Mouse (Mus musculus): Measurements from ENCODE around the gene Armh1.
A peak's percentile ranks its signal among the peaks of the same experiment; 100 is the strongest.

Armh1 gene

GRCm38 (mm10) chr4:117251801-117252316 is at the start of gene Armh1, which contains the start of gene Tmem53:
Gene Armh1, minus strand, starts transcription at chr4:117252125.
Gene Tmem53, plus strand, starts transcription at chr4:117251951.
- DNase-seq = peak; percentile 76 to 80

DNA sequence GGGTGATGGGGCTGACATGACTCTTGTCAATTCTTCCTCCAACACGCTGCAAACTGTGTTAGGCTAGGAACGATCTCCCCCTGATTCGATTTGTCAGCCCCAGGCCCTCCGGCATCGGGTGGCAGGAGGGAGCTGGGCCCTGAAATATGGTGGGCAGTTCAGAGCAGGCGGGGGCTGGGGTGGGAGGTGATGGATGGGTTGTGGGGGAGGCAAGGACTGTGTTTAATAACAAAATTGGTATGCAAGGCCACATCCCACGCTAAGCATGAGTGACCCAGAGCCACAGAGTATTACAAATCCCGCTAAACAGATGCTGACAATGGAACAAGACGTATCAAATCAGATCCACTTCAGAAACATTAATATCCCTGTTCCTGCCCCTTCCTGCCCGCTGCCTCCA is 48.0 kb upstream of the Armh1 start:
- DNase-seq = no peak

GRCm38 (mm10) chr4:117297819-117298218 is 45.9 kb upstream of the Armh1 start:
- no peak for DNase-seq

GRCm38 (mm10) chr4:117296849-117297593 is 45.1 kb upstream of the Armh1 start:
- DNase-seq = no peak

- DNase-seq = no peak
Measured at GRCm38 (mm10) chr4:117291696-117292095, 39.8 kb upstream of the Armh1 start.

- DNase-seq = peak; percentile 76 to 78
Measured at GRCm38 (mm10) chr4:117288927-117289801, 37.2 kb upstream of the Armh1 start.

DNA sequence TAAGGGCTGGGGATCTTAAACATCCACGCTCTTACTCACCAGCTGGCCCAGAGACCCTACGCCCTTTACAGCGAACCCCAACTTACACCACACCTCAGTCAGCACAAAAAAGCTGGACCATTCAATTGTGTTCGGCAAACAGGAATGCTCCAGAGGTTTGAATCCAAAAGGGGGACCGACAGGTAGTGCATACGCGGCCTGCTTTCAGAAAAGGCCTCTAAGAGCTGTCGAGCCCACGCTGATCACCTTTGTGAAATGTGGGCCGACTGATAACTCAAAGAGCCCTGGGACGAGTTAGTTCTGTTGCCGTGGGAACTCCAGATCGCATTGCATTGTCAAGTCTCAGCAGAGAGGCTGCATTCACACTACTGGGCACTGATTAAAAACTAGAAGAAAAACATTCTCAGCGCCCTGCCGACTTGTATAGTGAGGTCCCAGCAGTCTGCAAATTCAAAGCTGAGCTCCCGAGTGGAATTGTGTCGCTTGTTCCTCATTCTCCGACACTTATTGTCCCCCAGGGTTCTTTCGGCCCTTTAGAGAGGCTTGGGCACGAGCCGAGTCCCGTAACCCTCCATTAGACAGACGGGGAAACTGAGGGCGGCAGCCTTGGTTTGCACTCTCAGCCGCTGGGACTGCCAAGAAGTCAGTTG is 36.5 kb upstream of the Armh1 start:
- no peak for DNase-seq

DNA sequence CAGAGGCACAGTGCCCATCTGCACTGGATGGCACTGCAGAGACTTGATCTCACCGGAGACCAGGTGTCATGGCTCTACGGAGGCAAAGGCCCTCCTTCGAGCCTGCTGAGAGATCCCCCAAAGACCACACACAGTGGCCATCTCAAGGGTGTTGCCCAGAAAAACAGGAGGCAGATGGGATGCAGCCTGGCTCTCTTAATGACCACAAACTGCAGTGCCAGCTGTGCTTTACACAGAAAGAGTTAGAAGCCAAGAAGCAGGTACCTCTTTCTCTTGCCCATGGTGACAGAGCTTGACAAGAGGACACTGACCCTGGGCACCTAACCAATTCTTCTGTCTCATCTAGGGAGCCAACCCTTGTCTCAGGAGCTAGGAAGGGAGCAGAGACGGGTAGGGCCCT is 32.4 kb upstream of the Armh1 start:
- no peak for DNase-seq

- no peak for DNase-seq
Measured at GRCm38 (mm10) chr4:117283271-117284191, 31.6 kb upstream of the Armh1 start.

- DNase-seq = no peak
Measured at GRCm38 (mm10) chr4:117281090-117281845, 29.3 kb upstream of the Armh1 start.

- DNase-seq = no peak
Measured at GRCm38 (mm10) chr4:117280397-117280930, 28.5 kb upstream of the Armh1 start.

DNA sequence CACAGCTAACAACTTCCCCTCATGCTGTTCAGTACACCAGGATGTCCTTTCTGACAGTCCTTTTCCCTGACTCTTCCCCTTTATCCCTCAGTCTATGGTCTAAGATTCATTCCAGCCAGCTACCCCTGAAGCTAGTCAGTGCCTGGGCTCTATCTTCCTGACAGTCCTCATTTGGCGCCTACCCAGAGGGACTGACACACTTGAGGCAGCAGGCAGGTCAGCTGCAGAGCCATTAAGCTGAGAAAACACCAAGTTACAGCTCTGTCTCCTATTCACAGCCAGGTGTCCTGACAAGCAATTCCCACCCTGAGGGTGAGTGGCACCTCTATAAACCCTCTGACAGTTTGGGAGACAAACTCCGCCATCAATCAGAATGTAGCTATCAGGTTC is 27.3 kb upstream of the Armh1 start:
- DNase-seq = no peak

DNA sequence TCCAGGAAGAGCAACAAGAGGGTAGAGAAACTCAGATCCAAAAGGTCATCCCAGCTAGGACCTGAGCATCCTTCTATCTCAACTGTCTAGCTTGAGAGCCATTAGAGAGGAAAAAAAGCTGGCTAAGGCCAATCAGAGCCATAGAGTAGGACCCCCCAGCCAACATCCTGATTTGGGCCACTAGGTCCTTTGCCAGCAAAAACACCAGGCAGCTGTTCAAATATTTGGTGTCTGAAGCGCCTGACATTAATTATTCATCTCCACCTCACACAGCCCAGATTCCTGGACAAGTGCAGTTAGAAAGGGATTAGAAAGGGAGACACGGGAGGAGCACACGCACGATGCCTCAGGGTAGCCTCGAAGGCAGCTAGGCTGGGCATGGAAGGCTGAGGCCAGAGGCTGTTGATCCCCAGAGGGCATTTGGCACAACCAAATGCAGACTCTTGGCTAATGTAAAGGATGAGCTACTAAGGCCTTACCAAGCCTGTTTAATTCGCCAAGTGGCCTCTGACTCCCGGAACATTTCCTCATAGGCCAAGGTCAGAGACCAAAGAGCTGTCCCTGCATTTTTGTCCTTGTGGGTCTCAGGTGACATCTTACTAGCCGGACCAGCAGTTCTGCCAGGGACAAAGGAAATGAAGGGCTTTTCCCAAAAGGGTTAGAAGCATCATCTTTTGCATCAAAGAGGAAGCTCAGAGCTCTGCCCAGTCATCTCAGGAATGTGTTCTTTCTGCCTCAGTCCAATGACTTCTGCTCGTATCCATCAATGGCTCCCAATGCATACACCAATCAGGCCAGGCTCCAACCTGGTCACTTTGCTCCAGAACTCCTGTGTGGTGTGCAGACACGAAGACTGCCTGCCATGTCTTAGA is 26.7 kb upstream of the Armh1 start:
- no peak for DNase-seq

DNA sequence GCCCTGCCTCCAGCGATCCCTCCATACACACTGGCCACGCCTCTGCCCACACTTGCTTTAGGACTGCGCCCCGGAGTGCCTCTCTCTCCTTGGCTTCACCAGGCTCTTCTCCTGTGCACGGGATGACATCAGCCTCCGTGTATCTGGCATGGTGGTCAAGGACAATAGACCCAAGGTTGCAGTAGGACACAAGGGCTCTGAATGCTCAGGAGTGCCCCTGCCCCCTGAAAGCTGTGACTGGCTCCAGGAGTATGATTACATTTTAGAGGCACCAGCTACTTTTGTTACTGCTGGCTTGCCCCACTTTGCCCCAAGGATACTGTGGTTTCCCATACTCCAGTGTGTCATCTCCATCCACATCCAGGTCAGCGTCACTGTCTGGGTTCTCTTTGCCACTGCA is 25.8 kb upstream of the Armh1 start:
- no peak for DNase-seq

- DNase-seq = no peak
Measured at GRCm38 (mm10) chr4:117277021-117277420, 25.1 kb upstream of the Armh1 start.

DNA sequence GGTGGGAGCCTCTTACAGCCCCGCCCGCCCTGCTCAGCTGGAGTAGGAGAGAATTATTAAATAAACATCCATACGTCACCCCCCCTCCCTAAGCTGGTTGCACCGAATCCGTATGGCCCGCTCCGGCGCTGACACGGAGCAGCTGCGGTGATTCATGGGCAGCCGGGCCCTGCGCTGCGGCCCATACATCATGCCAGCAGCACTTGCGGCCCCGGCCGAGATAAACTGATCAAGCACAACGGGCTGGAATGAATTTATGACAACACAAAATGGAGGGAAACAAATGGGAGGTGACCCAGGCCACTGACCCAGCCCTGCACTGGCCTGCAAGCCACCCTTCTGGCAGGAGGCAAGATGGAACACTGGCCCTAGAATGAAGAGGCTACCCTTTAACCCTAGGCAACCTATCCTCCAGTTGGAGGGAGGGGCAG is 24.4 kb upstream of the Armh1 start:
- no peak for DNase-seq

GRCm38 (mm10) chr4:117274720-117275119 is 22.8 kb upstream of the Armh1 start:
- no peak for DNase-seq

- DNase-seq = no peak
Measured at GRCm38 (mm10) chr4:117272459-117272858, 20.5 kb upstream of the Armh1 start.

DNA sequence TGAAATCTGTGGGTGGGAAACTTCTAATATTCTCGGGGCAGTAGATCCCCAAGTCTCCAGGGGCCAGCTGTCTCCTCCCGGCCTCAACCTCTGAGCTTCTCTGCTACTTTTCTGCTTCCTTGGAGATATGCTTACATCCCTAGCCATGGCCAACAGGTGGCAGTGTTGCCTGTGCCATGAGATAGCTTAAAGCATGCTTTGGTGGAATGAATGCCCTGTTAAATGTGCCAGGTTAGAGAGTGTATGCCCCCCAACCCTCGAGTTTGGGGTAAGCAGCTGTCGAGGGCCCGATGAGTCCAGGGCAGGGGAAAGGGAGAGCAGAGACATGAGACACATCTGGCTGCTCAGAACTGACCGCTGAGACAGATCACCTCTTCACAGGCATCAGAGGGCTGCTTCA is 18.4 kb upstream of the Armh1 start:
- DNase-seq = peak; percentile 44 to 72
